Mouse (Mus musculus): ENCODE results near the gene Anks1b. TPM values are rescaled to one million over a fixed set of nuclear protein-coding genes. Genes with fewer than 3 reads are reported as not detected.

Anks1b gene
- polyA plus RNA-seq, 1 experiment: 0.19 TPM

DNA sequence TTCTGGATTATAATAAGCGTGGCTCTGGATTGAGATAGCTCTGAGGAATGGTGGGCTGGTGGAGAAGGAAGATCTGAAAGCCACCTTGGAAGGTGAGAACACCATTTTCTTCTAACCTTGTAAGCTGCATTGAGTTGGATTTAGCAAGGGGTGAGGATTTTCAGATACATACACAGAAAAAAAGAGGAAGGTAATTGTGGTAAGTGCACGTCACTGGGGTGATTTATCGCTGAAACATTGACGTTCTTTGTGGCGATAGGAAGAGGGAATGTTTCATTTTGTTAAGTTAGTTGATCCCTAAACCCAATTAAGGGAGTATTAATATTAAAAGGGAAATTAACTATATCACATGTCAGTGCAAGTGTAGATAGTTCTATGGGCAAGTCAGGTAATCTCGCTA, 336.7 kb downstream of the Anks1b start:
- WGBS: 16% methylated on average over 6 of the region's 6 CpGs
- no peak overlapping the region for H3K27ac ChIP-seq (ENCODE audit: insufficient read depth, low read length)
- TF ChIP-seq CTCF (IDR thresholded peaks at IDR 0.05; ENCODE audit: extremely low read depth, insufficient read depth, insufficient read length, insufficient replicate concordance) (no peak), POLR2A (IDR thresholded peaks at IDR 0.05; ENCODE audit: low read depth, low read length) (no peak)
- no peaks in the 10 kb centered on the region for H3K36me3 ChIP-seq (ENCODE audit: control insufficient read depth, insufficient read depth, low read length)
- no peak overlapping the region for H3K4me3 ChIP-seq (ENCODE audit: extremely low read depth, insufficient read depth, insufficient read length)
- no peaks in the 10 kb centered on the region for H3K4me1 ChIP-seq (ENCODE audit: control insufficient read depth, insufficient read depth, insufficient read length)
- DNase-seq (ENCODE audit: low read depth in 1 of 2, low spot score in 2 of 2): no peak
- no peaks in the 10 kb centered on the region for H3K27me3 ChIP-seq (ENCODE audit: control insufficient read depth, insufficient read depth, low read length)

DNA sequence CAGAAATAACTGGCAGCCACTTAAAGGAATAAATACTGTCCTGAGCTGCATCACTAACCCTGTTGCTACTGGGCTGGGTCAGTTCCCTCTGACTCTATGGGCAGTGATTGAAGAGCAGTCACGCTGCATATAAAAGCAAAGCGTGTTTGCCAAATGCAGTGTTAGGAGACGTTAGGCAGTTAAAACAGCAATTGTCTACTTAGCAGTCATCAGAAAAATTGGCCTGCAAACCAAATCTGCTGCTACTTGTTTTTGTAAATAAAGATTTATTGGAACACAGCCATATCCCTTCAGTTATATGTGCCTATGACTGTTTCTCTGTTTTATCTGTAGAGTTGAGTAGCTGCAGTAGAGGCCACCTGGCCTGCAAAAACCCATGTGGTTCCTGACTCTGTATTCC, 347.2 kb downstream of the Anks1b start:
- no peaks in the 10 kb centered on the region for H3K27me3 ChIP-seq (ENCODE audit: control insufficient read depth, insufficient read depth, low read length)
- H3K36me3 ChIP-seq (ENCODE audit: control insufficient read depth, insufficient read depth, low read length): no peaks in the 10 kb centered on the region
- no peak overlapping the region for H3K27ac ChIP-seq (ENCODE audit: insufficient read depth, low read length)
- TF ChIP-seq CTCF (IDR thresholded peaks at IDR 0.05; ENCODE audit: extremely low read depth, insufficient read depth, insufficient read length, insufficient replicate concordance): no peak
- TF ChIP-seq POLR2A (IDR thresholded peaks at IDR 0.05; ENCODE audit: low read depth, low read length): no peak
- WGBS: 82% methylated on average over 3 of the region's 3 CpGs
- no peaks in the 10 kb centered on the region for H3K4me1 ChIP-seq (ENCODE audit: control insufficient read depth, insufficient read depth, insufficient read length)
- no peak for DNase-seq (ENCODE audit: low read depth in 1 of 2, low spot score in 2 of 2)
- no peak overlapping the region for H3K4me3 ChIP-seq (ENCODE audit: extremely low read depth, insufficient read depth, insufficient read length)

DNA sequence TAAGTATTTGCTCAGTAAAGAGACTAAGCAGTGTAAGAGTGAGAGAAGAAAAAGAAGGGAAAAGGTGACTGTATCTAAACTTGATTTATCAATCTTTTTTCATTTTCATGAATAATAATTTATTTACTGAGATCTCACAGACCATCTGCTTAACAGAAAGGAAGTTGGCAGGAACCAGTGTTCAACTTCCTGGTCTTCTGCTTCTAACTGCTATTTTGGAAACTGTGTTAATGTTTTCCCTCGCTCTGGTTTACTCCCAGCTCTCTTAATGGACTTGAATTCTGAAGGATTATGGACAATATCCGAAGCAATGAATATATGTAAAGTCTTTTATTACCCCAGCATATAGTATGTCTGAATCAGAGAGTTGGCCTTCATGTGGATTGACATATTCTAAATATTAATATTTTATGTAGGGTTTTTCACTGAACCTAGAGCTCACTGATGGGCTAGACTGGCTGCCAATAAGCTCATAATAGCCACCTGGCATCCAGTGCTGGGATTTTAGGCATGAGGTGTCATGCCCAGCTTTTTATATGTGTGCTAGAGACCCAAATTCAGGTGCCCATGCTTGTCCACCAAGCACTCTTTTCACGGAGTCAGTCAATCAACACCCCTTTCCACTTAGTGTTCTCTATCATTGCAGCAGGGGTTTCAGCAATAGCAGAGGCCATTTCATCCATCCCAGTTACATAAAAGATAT, 349.6 kb downstream of the Anks1b start:
- no peak for TF ChIP-seq CTCF (IDR thresholded peaks at IDR 0.05; ENCODE audit: extremely low read depth, insufficient read depth, insufficient read length, insufficient replicate concordance)
- TF ChIP-seq POLR2A (IDR thresholded peaks at IDR 0.05; ENCODE audit: low read depth, low read length): no peak
- no peak overlapping the region for H3K4me3 ChIP-seq (ENCODE audit: extremely low read depth, insufficient read depth, insufficient read length)
- no peaks in the 10 kb centered on the region for H3K4me1 ChIP-seq (ENCODE audit: control insufficient read depth, insufficient read depth, insufficient read length)
- 46% methylated on average over 3 of the region's 3 CpGs for WGBS
- H3K36me3 ChIP-seq (ENCODE audit: control insufficient read depth, insufficient read depth, low read length): no peaks in the 10 kb centered on the region
- no peak for DNase-seq (ENCODE audit: low read depth in 1 of 2, low spot score in 2 of 2)
- no peaks in the 10 kb centered on the region for H3K27me3 ChIP-seq (ENCODE audit: control insufficient read depth, insufficient read depth, low read length)
- H3K27ac ChIP-seq (ENCODE audit: insufficient read depth, low read length): no peak overlapping the region

DNA sequence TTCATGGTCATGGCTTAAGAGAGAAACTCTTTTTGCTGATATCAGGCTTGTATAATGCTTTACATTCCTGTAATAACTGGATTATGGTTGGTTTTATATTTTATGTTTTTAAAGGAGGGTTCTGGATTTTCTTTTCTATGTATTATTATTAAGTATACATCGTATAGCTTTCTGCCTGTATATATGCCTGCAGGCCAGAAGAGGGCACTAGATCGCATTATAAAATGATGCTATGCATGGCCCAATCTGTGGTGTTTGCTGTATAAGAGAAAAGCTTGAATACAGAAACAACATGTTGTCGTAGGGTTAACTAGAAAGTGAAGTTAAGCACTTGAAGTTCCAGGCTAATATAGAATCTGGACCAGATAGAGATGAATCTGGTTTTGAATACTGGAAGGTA, 362.0 kb downstream of the Anks1b start:
- Histone ChIP-seq H3K4me3 (ENCODE audit: extremely low read depth, insufficient read depth, insufficient read length) (no peak overlapping the region), H3K36me3 (ENCODE audit: control insufficient read depth, insufficient read depth, low read length) (no peaks in the 10 kb centered on the region), H3K27me3 (ENCODE audit: control insufficient read depth, insufficient read depth, low read length) (no peaks in the 10 kb centered on the region), H3K27ac (ENCODE audit: insufficient read depth, low read length) (no peak overlapping the region), H3K4me1 (ENCODE audit: control insufficient read depth, insufficient read depth, insufficient read length) (no peaks in the 10 kb centered on the region)
- DNase-seq (ENCODE audit: low read depth in 1 of 2, low spot score in 2 of 2): no peak
- WGBS: 88% methylated on average over 3 of the region's 3 CpGs
- TF ChIP-seq CTCF (IDR thresholded peaks at IDR 0.05; ENCODE audit: extremely low read depth, insufficient read depth, insufficient read length, insufficient replicate concordance): no peak
- no peak for TF ChIP-seq POLR2A (IDR thresholded peaks at IDR 0.05; ENCODE audit: low read depth, low read length)

DNA sequence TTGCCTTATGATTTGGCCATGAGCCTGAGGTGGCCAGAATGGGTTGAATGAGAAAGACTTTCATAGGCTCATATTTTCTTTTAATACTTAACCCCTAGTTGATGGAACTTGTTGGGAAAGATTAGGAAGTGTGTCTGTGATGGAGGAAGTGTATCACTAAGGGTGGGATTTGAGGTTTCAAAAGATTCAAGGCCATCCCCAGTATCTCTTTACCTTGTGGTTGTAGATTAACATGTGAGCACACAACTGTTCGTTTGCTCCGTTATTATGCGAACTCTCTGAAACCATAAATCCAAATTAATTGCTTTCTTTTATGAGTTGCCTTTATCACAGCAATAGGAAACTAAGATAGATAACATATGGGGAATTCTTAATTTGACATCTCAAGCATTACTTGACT, 364.0 kb downstream of the Anks1b start:
- Histone ChIP-seq H3K4me1 (ENCODE audit: control insufficient read depth, insufficient read depth, insufficient read length) (no peaks in the 10 kb centered on the region), H3K36me3 (ENCODE audit: control insufficient read depth, insufficient read depth, low read length) (no peaks in the 10 kb centered on the region), H3K27ac (ENCODE audit: insufficient read depth, low read length) (no peak overlapping the region), H3K27me3 (ENCODE audit: control insufficient read depth, insufficient read depth, low read length) (no peaks in the 10 kb centered on the region), H3K4me3 (ENCODE audit: extremely low read depth, insufficient read depth, insufficient read length) (no peak overlapping the region)
- 91% methylated on average over 3 of the region's 3 CpGs for WGBS
- DNase-seq (ENCODE audit: low read depth in 1 of 2, low spot score in 2 of 2): no peak
- no peak for TF ChIP-seq POLR2A (IDR thresholded peaks at IDR 0.05; ENCODE audit: low read depth, low read length)
- no peak for TF ChIP-seq CTCF (IDR thresholded peaks at IDR 0.05; ENCODE audit: extremely low read depth, insufficient read depth, insufficient read length, insufficient replicate concordance)

DNA sequence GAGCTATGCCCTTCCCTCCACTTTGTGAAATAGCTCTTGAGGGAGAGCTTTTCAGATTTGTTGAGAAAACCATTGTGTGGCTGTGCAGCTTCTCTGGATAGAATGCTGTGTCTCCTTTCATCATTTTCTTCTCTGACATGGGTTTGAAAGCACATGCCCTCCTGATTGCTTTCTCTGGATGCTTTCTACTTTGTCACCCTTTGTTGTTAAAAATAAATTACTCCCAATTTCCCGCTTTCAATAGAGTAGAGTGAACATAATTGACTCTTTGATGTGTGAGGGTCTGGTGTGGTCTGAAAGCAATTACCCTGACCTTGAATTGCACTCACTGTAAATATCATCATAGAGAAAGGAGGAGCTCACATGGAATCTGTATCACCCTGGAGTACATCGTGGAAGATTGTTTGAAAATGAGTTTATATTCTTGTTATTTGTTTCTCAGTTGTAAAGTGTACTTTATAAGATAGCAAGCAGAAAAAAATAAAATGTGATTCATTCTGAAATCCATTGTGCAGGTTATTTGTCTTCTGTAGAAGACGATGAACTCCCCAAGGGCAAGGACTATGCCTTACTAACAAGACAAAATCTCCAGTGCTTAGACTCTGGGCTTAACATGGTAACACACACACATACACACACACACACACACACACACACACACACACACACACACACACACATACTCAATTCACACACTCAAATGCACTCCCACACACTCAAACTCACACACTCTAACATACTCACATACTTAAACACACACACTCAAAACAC, 385.8 kb downstream of the Anks1b start:
- TF ChIP-seq CTCF (IDR thresholded peaks at IDR 0.05; ENCODE audit: extremely low read depth, insufficient read depth, insufficient read length, insufficient replicate concordance) (no peak), POLR2A (IDR thresholded peaks at IDR 0.05; ENCODE audit: low read depth, low read length) (no peak)
- Histone ChIP-seq H3K4me3 (ENCODE audit: extremely low read depth, insufficient read depth, insufficient read length) (no peak overlapping the region), H3K27ac (ENCODE audit: insufficient read depth, low read length) (no peak overlapping the region), H3K36me3 (ENCODE audit: control insufficient read depth, insufficient read depth, low read length) (no peaks in the 10 kb centered on the region), H3K27me3 (ENCODE audit: control insufficient read depth, insufficient read depth, low read length) (no peaks in the 10 kb centered on the region), H3K4me1 (ENCODE audit: control insufficient read depth, insufficient read depth, insufficient read length) (no peaks in the 10 kb centered on the region)
- 84% methylated on average over 3 of the region's 3 CpGs for WGBS
- DNase-seq (ENCODE audit: low read depth in 1 of 2, low spot score in 2 of 2): no peak

DNA sequence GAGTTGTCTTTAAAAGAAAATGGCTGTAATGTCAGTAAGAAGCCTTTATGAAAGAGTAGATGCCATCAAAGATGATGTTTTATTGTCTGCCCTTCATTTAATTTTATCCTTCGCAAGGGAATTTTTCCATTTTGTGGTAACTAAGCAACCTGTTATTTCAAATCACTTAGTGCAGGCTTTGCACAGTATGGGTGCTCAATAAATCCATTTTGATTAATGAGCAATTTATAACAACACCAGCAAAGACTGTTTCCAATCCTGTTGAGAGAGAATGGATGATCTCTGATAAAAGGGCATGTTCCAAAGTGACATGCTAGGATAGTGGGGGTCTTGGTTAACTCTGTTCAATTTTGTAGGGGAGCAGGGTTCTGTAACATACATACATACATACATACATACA, 398.0 kb downstream of the Anks1b start:
- no peaks in the 10 kb centered on the region for H3K27me3 ChIP-seq (ENCODE audit: control insufficient read depth, insufficient read depth, low read length)
- no peak overlapping the region for H3K4me3 ChIP-seq (ENCODE audit: extremely low read depth, insufficient read depth, insufficient read length)
- no peak for DNase-seq (ENCODE audit: low read depth in 1 of 2, low spot score in 2 of 2)
- whole genome bisulfite sequencing: 87% methylated on average over 1 of the region's 1 CpGs
- TF ChIP-seq POLR2A (IDR thresholded peaks at IDR 0.05; ENCODE audit: low read depth, low read length) (no peak), CTCF (IDR thresholded peaks at IDR 0.05; ENCODE audit: extremely low read depth, insufficient read depth, insufficient read length, insufficient replicate concordance) (no peak)
- H3K36me3 ChIP-seq (ENCODE audit: control insufficient read depth, insufficient read depth, low read length): no peaks in the 10 kb centered on the region
- no peaks in the 10 kb centered on the region for H3K4me1 ChIP-seq (ENCODE audit: control insufficient read depth, insufficient read depth, insufficient read length)
- no peak overlapping the region for H3K27ac ChIP-seq (ENCODE audit: insufficient read depth, low read length)
